Comparison of ENCODE assay signal across 11 mouse cellular contexts in the genomic region with DNA sequence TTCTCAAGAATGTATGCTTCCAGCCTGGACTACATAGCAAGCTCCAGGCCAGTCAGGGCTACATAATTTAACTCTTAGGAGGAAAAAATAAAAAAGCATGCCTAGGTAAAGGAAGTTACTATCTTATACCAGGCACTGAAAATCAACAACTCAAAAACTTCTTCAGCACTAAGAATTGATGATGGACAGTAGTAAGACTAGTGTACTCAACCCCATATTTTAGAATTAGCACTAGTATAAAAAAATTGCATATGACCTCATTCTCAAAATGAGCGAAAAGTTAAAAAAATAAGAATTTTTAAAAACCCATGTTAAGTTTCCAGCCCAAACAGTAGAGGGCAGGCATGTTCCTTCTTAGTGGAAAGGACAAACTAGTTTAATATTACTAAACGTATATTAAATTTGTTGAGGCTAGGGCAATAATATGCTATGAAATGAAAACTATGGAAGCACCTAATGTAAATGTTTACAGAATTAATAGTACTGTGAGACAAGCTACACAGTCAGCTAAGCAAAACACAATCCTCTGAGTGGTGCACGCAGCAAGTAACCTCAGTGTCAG. TPM values are rescaled to one million over a fixed set of nuclear protein-coding genes. Genes with fewer than 3 reads are reported as not detected.
DNase-seq lines count a peak whose midpoint lies in the region; ATAC-seq and TF ChIP-seq lines count a peak whose summit lies in the region.
"Had no signal": no experiment of that assay in that cellular context is flagged by ENCODE, and none has a peak within 500 bp of the region (broad histone marks: within the 10 kb centered on the region; RNA-seq: fewer than 3 reads in every experiment).

No protein-coding gene starts in this region.

- 70% methylated on average over 3 of the region's 3 CpGs for WGBS in heart, postnatal 0 days
- 49% methylated on average over 3 of the region's 3 CpGs for WGBS in lung, embryonic 14.5 days

- H3K27ac ChIP-seq in heart, postnatal 0 days (ENCODE audit: low read depth), result no peak overlapping the region
- H3K27ac ChIP-seq in lung, embryonic 14.5 days (ENCODE audit: low read depth), result no peak overlapping the region

- no peak for TF ChIP-seq EP300 in heart, postnatal 0 days (IDR thresholded peaks at IDR 0.05; ENCODE audit: low read depth)

- no peaks in the 10 kb centered on the region for H3K9me3 ChIP-seq in heart, postnatal 0 days (replicated peaks; ENCODE audit: control insufficient read depth, low read length)
- no peaks in the 10 kb centered on the region for H3K9me3 ChIP-seq in lung, embryonic 14.5 days (ENCODE audit: low read depth, low read length)
- H3K9me3 ChIP-seq: heart, embryonic 12.5 days had no signal

- no peak for ATAC-seq in heart, postnatal 0 days (ENCODE audit: insufficient read depth, low read depth)
- no peak for ATAC-seq in lung, embryonic 14.5 days (ENCODE audit: insufficient read depth)

- DNase-seq in heart, postnatal 0 days (ENCODE audit: low spot score), result no peak
- DNase-seq in heart, adult 11 months, result no peak
- peak; percentile 71 for DNase-seq in lung, embryonic 14.5 days
- DNase-seq in lung, adult 18-20 months, result no peak
- DNase-seq in A20 (ENCODE audit: low read depth, low spot score) (peak; percentile 37), NIH3T3 (ENCODE audit: low read depth) (peak; percentile 75)
- no peak for DNase-seq in adrenal gland, adult 18-20 months (ENCODE audit: low spot score in 2 of 2)
- no peak for DNase-seq in natural killer cell, adult 2 months (ENCODE audit: low spot score in 2 of 2)
- DNase-seq: cerebellum, adult 11-12 months; thymus, postnatal 36 days had no signal

- peaks cover 56% of the 10 kb centered on the region for H3K36me3 ChIP-seq in heart, postnatal 0 days (replicated peaks; ENCODE audit: control insufficient read depth, insufficient read depth, low read length)
- peaks cover 66% of the 10 kb centered on the region for H3K36me3 ChIP-seq in lung, embryonic 14.5 days (ENCODE audit: insufficient read depth)

- peaks cover 7% of the 10 kb centered on the region; the same call in 1 of the 2 replicates for H3K4me1 ChIP-seq in heart, postnatal 0 days (ENCODE audit: control insufficient read depth, insufficient read depth)
- H3K4me1 ChIP-seq in lung, embryonic 14.5 days (ENCODE audit: insufficient read depth), result no peaks in the 10 kb centered on the region

- H3K4me2 ChIP-seq in heart, postnatal 0 days (ENCODE audit: low read depth, low read length), result no peak overlapping the region
- H3K4me2 ChIP-seq in lung, embryonic 14.5 days, result no peak overlapping the region
- H3K4me2 ChIP-seq: heart, embryonic 12.5 days had no signal

- no peaks in the 10 kb centered on the region for H3K27me3 ChIP-seq in heart, postnatal 0 days (ENCODE audit: control insufficient read depth, insufficient read depth, low read length)
- H3K27me3 ChIP-seq in lung, embryonic 14.5 days (ENCODE audit: insufficient read depth, low read length), result no peaks in the 10 kb centered on the region
- H3K27me3 ChIP-seq: heart, embryonic 12.5 days had no signal

- TF ChIP-seq CTCF in heart, postnatal 0 days (IDR thresholded peaks at IDR 0.05; ENCODE audit: low read depth), result peak; percentile 43
- TF ChIP-seq CTCF in lung, embryonic 14.5 days (IDR thresholded peaks at IDR 0.05; ENCODE audit: low read depth), result peak; percentile 43; the same call in 1 of the 2 replicates

- no peak overlapping the region for H3K9ac ChIP-seq in heart, postnatal 0 days (replicated peaks; ENCODE audit: low read depth, low read length)
- H3K9ac ChIP-seq in lung, embryonic 14.5 days, result no peak overlapping the region
- H3K9ac ChIP-seq: heart, embryonic 12.5 days had no signal

- no peak overlapping the region for H3K4me3 ChIP-seq in heart, postnatal 0 days (ENCODE audit: low read depth, low read length)
- H3K4me3 ChIP-seq in lung, embryonic 14.5 days (ENCODE audit: low read depth, low read length), result no peak overlapping the region
- H3K4me3 ChIP-seq: heart, embryonic 12.5 days had no signal

RNA-seq across cellular contexts. Expression of a gene that starts 5.2 kb away (rescaled TPM):
- total RNA-seq in heart, postnatal 0 days (2014; rRNA removed; ENCODE audit: low replicate concordance), result 46.1 and 77.8 TPM in 2 replicates
- 483 and 491 TPM in 2 replicates for polyA plus RNA-seq in heart, postnatal 0 days (2015; fragmentation: Nextera tagmentation; extraction: Ambion mirVana)
- polyA plus RNA-seq in lung, embryonic 14.5 days (2014; fragmentation: Nextera tagmentation; extraction: Ambion mirVana), result 671 and 746 TPM in 2 replicates
- total RNA-seq in adrenal gland, adult 18-20 months (2021), result 100 to 1,000 TPM; 203 to 249 TPM

Comparison
In these comparisons a context has a peak if more than half of its experiments do, and no peak if none do; other contexts are left out.
1. DNase-seq: peak in lung, embryonic 14.5 days (single experiment), A20 (single experiment) and NIH3T3 (single experiment); none in heart, postnatal 0 days (single experiment), heart, adult 11 months (single experiment), lung, adult 18-20 months (0 of 2), adrenal gland, adult 18-20 months (0 of 2) and natural killer cell, adult 2 months (0 of 2).